Mouse (Mus musculus) urinary bladder, postnatal 10 days (tissue): ENCODE measurements around the gene Mobp.

Source experiments
- DNase-seq: peaks from one replicate; pipeline ENCODE4 v3.0.0; 2022; ENCODE audit warnings: low spot score

Mobp gene

DNA sequence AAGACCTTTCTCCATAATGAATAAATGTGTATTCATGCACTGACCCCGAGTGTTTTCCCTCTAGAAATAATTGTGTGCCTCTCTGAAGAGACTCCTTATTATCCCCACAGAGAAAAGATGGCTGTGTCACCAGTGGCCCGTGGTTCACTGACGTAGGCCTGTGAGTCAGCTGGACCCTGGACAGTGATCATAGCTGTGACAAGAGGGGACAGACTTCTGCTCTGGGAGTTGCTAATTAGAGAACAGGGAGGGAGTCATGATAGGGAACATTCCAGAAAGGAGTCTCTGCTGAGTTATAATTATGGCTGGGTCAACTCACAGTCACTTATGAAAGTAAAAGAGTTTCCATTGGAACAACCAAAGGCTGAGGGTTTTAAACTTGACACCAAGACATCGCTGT lies 61.4 kb downstream of the Mobp start:
- DNase-seq = no peak

GRCm38 (mm10) chr9:120212936-120213335 lies 63.4 kb downstream of the Mobp start:
- DNase-seq = no peak

GRCm38 (mm10) chr9:120214978-120215495 lies 65.5 kb downstream of the Mobp start:
- DNase-seq = no peak

GRCm38 (mm10) chr9:120219411-120219810 lies 69.9 kb downstream of the Mobp start:
- no peak for DNase-seq
